Mouse (Mus musculus) neutrophil, adult 59 days (primary cell): ENCODE measurements around the gene 4921530L21Rik. TPM values are rescaled to one million over a fixed set of nuclear protein-coding genes. Genes with fewer than 3 reads are reported as not detected.

Experiments
- total RNA-seq, 2 experiments: library from RNA; stranded (reverse); gene quantifications; 1 replicate in 1 of 2; 2 replicates in 1 of 2; pipeline ENCODE4 v1.2.4; 2023

The 4921530L21Rik gene
- not detected for total RNA-seq

GRCm38 (mm10) chr14:95880954-95881353 is at the start of gene 4921530L21Rik:
Gene 4921530L21Rik, plus strand, starts transcription at chr14:95881254.

